Mouse (Mus musculus) v-Abl transformed pro-B cells (cell line): ENCODE data around the gene Dusp15.

Experiments
- in situ Hi-C, 2 experiments: fragments of 400-800 bp; cut with MboI; formaldehyde crosslinking; loops; one replicate each; pipeline ENCODE4 v1.15.1; 2025; ENCODE audit not compliant: unreplicated experiment in 2 of 2

Gene Dusp15

DNA sequence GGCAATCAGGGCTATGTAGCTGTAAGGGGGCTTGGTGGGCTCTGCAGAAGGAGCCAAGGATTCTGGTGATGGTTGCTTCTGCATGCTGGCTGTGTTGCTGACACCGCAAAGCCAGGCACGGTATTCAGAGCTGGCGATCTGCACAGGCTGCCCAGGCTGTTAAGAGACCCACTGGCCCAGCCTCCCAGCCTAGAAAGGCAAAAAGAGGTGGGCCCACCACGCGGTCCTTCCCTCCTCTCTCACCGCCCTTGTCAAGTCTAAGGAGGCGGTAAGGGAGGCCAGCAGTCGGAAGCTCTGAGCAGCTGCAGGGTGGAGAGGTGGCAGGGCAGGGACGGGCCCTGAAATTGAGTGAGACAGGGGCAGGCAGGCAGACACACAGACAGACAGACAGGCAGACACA is 18.4 kb downstream of the Dusp15 start, which contains the start of gene Foxs1:
Gene Foxs1 (minus strand): TSS at position 161 of the 400 bp plus-strand sequence.
- in situ Hi-C loops, result loop anchor here (10.0 kb wide), 2 partner anchors 248 to 318 kb away; partner anchors contain the start of gene Mcts2 (in 1 of the 2)

DNA sequence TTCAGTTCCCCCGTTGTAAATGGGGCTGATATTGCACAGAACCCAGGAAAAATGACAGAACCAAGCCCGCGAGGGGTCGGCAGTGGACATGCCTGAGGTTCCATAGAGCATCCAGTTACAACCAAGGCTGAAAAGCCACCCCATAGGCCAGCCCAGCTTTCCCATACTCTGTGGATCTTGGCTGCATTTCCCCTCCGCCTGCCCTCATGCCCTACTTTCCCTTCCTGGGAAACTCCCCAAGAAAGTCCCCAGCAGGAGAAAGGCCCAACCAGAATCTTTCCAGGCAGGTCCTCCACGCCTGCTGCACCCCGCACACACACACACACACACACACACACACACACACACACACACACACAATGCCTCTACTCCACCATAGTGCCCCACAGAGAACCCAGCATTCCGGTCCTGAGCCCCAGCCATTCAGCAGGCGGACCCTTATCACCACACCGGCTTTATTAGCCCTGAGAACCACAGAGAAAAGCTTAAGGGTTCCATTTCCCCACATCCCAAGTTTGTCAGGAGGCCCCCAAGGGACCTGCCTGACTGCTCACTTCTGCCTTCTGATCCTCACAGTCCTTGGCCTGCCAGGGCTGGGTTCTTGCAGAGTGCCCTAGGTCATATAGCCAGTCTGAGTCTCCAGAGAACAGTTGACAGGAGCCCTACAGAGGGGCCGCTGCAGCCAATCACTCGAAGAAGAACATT is 19.9 kb downstream of the Dusp15 start:
- in situ Hi-C loops, result loop anchor here (10.0 kb wide), 2 partner anchors 247 to 317 kb away; partner anchors contain the start of gene Mcts2 (in 1 of the 2)

DNA sequence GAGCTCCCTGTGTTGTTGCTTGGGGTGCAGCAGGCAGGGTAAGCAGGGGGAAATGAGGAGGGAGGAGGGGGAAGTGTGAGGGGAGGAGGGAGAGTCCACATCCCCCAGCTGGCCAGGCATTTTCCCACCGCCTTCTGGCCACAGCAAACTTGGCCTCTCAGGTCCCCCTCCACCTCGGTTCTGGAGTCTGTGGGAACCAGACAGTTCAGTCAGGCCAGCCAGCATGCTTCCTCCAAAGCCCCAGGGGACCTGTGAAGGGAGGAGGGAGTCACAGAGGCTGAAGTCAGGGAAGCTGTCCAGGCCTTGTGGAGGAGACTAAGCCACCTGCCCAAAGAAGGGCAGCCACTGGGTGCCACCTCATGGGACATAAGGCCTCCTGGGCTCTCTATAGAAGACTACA is 21.2 kb downstream of the Dusp15 start:
- in situ Hi-C loops, result loop anchor here (10.0 kb wide), 2 partner anchors 245 to 315 kb away; partner anchors contain the start of gene Mcts2 (in 1 of the 2)

DNA sequence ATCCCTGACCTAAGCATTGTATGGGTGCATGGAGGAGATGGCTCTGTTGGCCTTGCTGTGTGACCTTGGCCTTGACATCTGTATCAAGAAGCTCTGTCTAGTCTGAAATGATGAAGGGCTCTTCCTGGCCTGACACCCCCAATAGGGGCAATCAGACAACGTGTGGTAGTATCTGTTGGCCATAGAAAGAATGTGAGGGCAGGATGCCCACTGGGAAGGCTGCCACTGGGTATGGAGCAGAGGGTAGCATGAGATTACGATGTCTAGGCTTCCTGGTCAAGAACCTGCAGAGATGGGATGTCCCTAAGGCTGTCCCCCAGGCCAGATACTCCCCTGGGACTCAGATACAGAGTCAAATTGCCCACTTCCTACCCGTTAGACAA is 22.5 kb downstream of the Dusp15 start:
- in situ Hi-C loops, result no loop called here

DNA sequence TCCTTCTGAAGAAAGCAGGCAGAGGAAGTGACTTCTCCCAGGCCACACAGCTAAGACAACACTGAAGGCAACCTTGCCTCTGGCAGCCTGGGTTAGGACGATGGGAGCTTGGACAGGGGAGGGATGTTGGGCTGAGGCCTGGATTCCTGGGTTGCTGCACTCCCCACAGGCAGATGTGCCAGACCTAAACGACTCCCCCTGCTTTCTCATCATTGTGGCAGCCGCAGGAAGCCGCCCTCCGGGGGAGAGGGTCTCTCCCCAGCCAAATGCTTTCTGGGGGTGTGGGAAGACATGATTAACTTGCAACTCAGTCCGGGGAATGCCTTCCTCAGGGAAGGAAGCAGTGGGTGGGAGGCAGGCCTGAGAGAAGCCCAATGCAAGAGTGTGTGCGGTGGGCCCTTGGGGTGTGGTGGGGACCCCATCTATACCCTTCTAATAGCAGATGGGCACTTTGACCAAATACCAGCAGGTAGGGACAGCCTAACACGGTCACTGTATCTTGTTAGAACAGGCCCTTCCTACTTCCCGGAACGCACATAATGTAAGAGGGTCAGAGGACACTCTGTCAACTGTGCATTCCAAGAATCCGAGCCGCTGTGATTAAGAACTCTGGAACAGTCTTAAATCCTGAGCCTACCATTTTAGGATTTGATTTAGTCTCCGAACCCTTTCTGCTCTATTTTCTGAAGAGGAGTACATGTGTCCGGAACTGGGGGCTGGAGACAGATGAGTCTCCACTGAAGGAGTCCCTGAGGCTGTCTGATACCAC is 23.1 kb downstream of the Dusp15 start:
- in situ Hi-C loops, result no loop called here

DNA sequence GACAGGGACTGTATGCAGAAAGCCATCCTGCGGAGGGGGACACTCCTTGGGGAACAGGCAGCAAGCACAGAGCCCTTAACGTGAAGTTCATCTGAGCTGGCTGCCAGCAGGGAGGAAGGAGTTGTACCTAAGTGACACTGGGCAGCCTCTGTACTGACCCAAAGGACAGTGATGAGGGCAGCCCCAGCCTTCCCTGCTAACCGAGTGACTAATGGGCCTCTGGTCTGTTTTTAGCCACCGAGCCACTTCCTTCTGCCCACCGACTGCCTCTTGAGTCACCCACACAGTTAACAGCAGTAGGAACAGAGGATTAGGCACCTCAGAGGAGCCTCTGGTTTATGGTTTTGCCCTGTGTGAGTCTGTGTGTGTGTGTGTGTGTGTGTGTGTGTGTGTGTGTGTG is 24.1 kb downstream of the Dusp15 start:
- in situ Hi-C loops, result no loop called here

DNA sequence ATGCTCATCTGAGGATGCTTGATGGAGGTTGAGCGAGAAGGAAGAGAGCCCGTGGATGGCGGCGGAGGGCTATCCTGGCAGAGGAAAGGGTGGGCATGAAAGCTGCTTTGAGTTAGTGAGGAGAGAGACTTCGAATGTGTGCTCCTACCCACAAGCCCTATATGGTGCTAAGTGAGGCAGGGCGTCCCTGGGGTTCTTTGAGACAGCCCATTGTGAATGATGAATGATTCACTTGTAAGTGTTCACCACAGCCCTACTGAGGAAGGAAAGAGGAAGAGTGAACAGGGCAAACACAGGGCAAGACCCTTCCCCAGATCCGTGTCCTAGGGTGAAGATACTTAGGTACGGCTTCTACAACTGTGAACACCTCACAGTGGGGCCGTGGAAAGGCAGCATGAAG is 24.6 kb downstream of the Dusp15 start:
- in situ Hi-C loops, result no loop called here

DNA sequence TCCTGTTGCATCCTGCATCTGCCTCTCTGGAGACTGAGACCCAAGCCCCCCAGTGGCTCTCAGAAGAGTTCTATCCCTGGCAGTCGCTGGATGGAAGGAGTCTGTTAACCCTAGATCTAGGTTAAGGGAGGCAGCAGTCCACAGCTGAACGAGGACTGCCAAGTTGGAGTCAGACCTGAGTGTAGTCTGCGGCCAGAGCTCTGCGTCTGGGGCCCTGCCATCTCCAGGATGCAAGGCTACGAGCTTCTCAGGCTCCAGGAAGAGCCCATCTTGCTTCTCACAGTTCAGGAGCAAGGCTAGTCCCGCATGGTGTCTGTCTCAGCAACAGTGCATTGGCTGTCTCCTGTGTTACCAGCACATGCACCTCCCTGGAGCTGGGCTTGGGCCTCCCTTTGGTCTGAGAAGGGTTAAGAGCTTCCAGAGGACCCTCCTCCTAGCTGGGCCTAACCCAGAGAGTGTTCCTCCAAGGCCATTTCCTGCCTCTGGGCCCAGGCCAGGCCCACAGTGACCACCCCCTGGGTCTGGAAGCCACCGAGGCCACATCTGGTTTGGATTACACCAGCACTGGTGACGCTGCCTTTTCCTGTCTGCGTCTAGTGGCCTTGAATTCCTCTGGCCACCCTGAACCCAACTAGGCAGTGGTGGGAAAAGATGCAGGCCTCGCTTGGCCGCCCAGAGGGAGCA is 26.2 kb downstream of the Dusp15 start:
- in situ Hi-C loops, result no loop called here

DNA sequence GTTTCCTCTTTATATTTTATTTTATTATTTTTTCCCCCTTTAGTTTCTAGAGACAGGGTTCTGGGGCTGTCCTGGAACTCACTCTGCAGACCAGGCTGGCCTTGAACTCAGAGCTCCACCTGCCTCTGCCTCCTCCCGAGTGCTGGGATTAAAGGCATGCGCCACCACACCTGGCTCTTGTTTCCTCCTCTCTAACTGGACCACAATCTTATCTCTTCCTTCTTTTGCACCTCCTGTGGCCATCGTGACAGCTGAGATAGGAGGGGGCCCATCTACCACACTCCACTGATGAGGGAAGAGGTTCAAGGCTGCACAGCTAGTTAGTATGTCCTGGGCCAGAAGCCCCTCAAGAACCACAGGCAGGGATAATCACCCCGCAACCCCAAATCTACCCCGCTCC is 27.0 kb downstream of the Dusp15 start:
- in situ Hi-C loops, result loop anchor here in 1 of 2 experiments (25.0 kb wide), 2 partner anchors 488 to 663 kb away; no protein-coding TSS in a partner anchor

DNA sequence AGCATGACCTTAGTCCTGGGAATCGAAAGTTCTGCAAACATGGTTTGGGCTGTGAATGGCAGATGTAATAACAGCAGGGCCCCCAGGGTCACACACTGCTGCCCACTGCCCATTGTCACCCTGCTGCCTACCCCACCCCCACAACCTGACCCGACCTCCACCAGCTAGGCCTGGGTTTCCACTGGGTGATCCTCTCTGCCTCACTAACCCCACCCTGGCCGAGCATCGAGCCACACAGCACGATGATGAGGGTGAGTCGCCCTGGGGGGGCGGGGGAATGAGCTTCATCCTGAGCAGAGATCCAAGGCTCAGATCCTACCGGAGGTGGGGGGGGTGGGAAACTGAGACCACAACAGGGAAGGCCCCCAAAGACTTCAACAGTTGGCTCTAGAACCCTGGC is 27.4 kb downstream of the Dusp15 start:
- in situ Hi-C loops, result loop anchor here in 1 of 2 experiments (25.0 kb wide), 2 partner anchors 488 to 663 kb away; no protein-coding TSS in a partner anchor

DNA sequence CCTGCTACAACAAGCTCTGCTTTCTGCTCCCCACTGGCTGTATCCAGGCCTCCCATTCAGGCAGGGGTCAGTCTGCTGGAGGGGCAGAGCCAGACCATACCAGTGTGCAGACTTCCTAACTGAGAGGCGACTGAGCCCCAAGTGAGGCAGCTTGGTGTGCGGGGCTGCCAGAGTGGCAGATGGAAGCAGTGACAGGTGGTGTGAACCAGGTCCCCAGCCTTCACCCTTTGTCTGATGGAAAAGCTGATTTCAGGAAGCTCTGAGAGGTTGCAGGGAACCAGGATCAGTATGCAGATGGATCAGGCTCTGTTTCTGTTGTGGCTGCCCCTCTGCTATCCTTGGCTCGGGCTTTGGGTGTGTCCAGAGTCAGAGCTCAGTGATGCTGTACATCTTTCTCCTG is 27.9 kb downstream of the Dusp15 start:
- in situ Hi-C loops, result loop anchor here in 1 of 2 experiments (25.0 kb wide), 2 partner anchors 489 to 664 kb away; no protein-coding TSS in a partner anchor

DNA sequence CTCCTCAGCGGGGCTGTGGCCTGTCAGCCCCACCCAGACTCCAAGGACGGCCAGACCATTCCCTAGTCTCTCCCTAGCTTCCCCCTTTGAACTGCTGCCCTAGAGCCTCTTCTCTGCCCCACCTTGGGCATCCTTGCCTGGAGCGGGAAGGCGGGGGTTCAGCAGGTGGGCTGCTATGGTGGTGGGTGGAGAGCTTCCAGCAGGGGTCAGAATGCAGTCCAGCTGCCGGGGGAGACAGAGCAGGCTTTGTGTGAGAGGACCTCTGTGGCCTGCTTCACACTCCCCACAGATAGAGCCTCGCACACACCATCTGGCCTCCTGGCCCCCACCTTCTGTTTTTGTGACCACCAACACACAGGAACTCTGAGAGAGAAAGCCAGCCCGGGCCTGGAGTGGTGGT is 29.1 kb downstream of the Dusp15 start:
- in situ Hi-C loops, result loop anchor here in 1 of 2 experiments (25.0 kb wide), 2 partner anchors 490 to 665 kb away; no protein-coding TSS in a partner anchor

DNA sequence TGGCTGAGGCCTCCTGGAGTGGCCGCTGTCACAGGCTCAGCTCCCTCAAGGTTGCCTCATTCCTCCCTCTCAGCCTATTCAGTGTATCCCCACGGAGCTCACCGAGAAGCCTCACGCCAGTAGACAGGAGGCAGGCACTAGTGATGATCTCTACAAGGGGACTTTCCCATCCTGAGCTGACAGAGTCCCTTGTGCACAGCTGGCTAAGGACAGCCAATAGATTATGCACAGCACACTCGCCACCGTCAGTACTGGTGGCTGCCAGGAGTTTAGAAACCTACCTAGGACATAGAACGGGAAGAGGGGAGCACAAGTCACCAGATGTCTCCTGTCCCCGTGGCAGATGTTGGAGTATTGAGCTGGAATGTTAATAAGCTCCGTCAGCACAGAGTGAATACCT is 33.8 kb downstream of the Dusp15 start:
- in situ Hi-C loops, result loop anchor here (5.0 to 25.0 kb wide), 9 partner anchors 97 to 677 kb away; partner anchors contain the start of gene Pdrg1 (in 2 of the 2)

DNA sequence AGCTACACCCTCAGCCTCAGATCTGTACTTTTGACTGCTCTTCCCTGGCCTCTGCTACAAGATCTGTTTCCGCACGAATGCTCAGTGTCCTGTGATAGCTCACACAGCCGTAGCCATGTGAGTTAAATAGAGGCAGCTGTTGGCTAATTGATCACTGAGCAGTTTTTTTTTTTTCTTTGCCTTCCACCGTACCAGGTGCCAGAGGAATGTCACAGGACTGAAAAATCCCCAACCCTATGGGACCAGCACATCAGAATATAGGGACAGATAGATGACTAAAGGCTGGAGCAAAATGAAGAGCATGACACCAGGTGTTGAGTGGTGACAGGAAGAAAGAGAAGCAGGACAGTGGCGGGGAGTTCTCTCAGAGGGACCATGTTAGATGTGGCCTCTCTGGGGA is 35.4 kb downstream of the Dusp15 start:
- in situ Hi-C loops, result loop anchor here (5.0 to 25.0 kb wide), 9 partner anchors 99 to 679 kb away; partner anchors contain the start of gene Pdrg1 (in 2 of the 2)

DNA sequence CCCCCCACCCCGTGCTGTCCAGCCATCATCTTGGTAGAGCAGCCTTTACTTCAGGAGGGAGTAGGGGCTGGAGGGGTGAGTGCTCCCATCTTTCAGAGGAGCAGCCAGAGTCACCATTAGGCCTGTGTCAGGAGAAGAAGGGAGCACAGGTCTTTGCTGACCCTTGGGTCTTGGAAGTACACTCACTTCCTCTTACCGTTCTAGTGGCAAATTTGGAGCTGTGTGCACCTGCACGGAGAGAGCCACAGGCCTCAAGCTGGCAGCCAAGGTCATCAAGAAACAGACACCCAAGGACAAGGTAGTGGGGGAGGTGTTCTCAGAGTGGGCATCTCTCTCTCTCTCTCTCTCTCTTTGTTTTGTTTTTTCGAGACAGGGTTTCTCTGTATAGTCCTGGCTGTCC is 36.0 kb downstream of the Dusp15 start:
- in situ Hi-C loops, result loop anchor here (5.0 to 25.0 kb wide), 9 partner anchors 99 to 679 kb away; partner anchors contain the start of gene Pdrg1 (in 2 of the 2)

DNA sequence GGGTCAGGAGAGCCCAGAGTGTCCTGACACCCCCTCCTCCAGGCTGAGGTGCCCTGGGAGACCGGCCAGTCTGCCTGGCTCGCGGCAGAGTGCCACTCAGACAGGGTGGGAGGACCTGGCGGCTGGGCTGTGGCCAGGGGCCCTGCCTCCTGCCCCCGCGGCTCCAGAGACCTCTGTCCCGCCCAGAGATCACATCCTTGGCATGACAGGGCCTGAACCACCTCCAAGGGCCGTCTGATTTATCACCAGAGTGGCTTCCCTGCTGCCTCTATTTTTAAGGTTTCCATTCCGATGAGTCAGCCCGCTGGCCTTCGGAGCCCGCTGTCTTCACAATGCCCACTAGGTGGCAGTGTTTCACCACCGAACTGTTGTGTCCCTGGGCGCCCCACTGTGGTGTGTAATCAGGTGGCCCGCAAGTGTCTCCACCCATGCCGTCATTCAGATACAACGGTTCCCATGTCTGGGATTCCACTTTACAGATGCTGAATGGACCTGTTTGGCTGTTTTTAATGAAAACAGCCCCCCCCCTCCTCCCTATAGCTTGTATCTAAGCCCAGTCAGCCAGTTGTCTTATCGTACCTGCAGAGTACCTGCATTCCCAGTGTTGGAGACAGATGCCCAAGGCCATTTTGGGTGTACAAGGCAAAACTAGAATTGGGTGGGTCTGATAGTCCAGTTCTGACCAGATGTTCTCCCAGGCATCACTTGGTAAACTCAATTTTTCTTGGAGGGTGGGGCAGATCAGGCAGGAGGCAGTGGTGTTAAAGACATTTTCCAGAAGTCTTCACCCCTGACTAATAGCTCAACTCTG is 37.0 kb downstream of the Dusp15 start:
- in situ Hi-C loops, result loop anchor here (5.0 to 25.0 kb wide), 9 partner anchors 100 to 680 kb away; partner anchors contain the start of gene Pdrg1 (in 2 of the 2)

DNA sequence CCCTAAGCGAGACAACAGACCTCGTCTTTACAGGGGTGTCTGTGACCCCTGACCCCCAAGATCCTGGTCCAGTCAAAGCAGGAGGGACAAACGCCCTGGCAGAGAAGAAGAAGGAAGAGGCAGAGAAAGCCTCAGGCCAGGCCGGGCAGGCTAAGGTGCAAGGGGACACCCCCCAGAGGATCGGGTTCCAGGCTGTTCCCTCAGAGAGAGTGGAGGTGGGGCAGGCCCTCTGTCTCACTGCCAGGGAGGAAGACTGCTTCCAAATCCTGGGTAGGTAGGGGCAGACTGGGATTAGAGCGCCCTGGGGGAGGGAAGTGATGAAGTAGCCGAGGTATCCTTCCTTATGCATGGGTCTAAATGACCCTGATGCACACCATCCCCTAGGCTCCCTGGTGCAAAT is 38.0 kb downstream of the Dusp15 start:
- in situ Hi-C loops, result loop anchor here (10.0 to 25.0 kb wide), 7 partner anchors 101 to 681 kb away; partner anchors contain the start of gene Pdrg1 (in 2 of the 2)

DNA sequence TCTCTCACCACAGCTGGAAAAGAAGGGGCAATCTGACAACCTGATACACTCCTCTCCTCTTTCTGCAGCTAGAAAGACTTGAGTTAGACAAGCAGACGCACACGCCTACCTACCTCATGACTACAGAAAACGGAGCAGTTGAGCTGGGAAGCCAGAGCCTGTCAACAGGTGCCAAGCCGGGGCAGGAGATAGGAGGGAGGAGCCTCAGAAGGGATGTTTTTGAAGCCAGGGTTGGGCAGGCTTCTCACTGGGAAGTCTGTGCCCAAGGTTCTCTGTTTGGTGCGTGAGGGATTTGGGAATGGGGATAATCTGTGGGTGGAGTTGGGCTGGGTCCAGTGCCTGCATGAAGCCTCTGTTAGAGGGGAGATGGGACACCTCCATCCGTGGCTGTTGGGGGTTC is 40.1 kb downstream of the Dusp15 start:
- in situ Hi-C loops, result loop anchor here (10.0 to 25.0 kb wide), 7 partner anchors 103 to 683 kb away; partner anchors contain the start of gene Pdrg1 (in 2 of the 2)

DNA sequence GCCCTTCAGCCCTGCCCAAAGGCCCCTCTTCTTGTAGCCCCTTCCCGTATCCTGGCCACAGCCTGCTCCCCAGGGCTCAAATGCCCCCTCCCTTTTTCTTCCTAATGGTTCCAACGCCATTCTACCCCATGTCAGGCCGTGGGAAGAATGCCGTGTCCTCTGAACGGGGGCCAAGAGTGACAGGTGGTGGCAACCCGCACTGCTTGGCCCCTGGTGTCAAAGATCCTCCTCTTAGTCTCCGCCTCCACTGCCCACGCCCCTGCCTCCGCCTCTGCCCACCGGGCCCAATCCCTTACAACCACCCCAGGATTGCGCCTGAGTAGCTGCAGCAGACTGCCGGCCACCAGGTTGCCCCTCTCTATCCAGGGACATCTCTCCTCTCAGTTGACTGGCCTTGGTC is 40.5 kb downstream of the Dusp15 start, which contains the start of gene Mylk2:
Gene Mylk2 (plus strand): TSS at position 322 of the 400 bp plus-strand sequence.
- in situ Hi-C loops, result loop anchor here (10.0 to 25.0 kb wide), 7 partner anchors 104 to 684 kb away; partner anchors contain the start of gene Pdrg1 (in 2 of the 2)
